Mouse (Mus musculus) cerebellum, adult 11 months (tissue): ENCODE data around the gene Tec.

Source experiments
- DNase-seq: peaks from one replicate; pipeline ENCODE4 v3.0.0; 2022

Tec gene

GRCm38 (mm10) chr5:72776127-72776526 is 92.2 kb downstream of the Tec start:
- DNase-seq: no peak

GRCm38 (mm10) chr5:72769841-72770240 is 98.4 kb downstream of the Tec start:
- no peak for DNase-seq

GRCm38 (mm10) chr5:72763546-72763945 is 104.7 kb downstream of the Tec start:
- DNase-seq: no peak

GRCm38 (mm10) chr5:72763025-72763424 is 105.3 kb downstream of the Tec start:
- DNase-seq: no peak

GRCm38 (mm10) chr5:72761758-72762157 is 106.5 kb downstream of the Tec start:
- DNase-seq: no peak

GRCm38 (mm10) chr5:72761237-72761636 is 107.0 kb downstream of the Tec start:
- no peak for DNase-seq

- DNase-seq: no peak
Measured at GRCm38 (mm10) chr5:72758925-72759924, 109.1 kb downstream of the Tec start.

GRCm38 (mm10) chr5:72757155-72757773 is 111.0 kb downstream of the Tec start:
- no peak for DNase-seq

- no peak for DNase-seq
Measured at GRCm38 (mm10) chr5:72755941-72756340, 112.3 kb downstream of the Tec start.

GRCm38 (mm10) chr5:72755035-72755434 is 113.2 kb downstream of the Tec start:
- no peak for DNase-seq

GRCm38 (mm10) chr5:72752585-72752984 is 115.7 kb downstream of the Tec start, which contains the start of gene Txk:
Gene Txk (minus strand): TSS chr5:72752777.
- no peak for DNase-seq

- no peak for DNase-seq
Measured at GRCm38 (mm10) chr5:72751056-72751758, 117.1 kb downstream of the Tec start.

- no peak for DNase-seq
Measured at GRCm38 (mm10) chr5:72750226-72750625, 118.1 kb downstream of the Tec start.

GRCm38 (mm10) chr5:72748659-72749265 is 119.5 kb downstream of the Tec start:
- DNase-seq: no peak

- no peak for DNase-seq
Measured at GRCm38 (mm10) chr5:72747384-72747783, 120.9 kb downstream of the Tec start.

- DNase-seq: no peak
Measured at GRCm38 (mm10) chr5:72746461-72746860, 121.8 kb downstream of the Tec start.

GRCm38 (mm10) chr5:72743103-72743502 is 125.2 kb downstream of the Tec start:
- no peak for DNase-seq

- DNase-seq: no peak
Measured at GRCm38 (mm10) chr5:72736868-72737267, 131.4 kb downstream of the Tec start.

- no peak for DNase-seq
Measured at GRCm38 (mm10) chr5:72736437-72736836, 131.8 kb downstream of the Tec start.

GRCm38 (mm10) chr5:72735763-72736162 is 132.5 kb downstream of the Tec start:
- no peak for DNase-seq

GRCm38 (mm10) chr5:72732885-72733284 is 135.4 kb downstream of the Tec start:
- no peak for DNase-seq

- DNase-seq: no peak
Measured at GRCm38 (mm10) chr5:72725404-72725803, 142.9 kb downstream of the Tec start.

- no peak for DNase-seq
Measured at GRCm38 (mm10) chr5:72723429-72723828, 144.9 kb downstream of the Tec start.
